Mouse (Mus musculus): Measurements from ENCODE around the gene Gatad2b. TPM values are rescaled to one million over a fixed set of nuclear protein-coding genes. Genes with fewer than 3 reads are reported as not detected.

Gene Gatad2b
- polyA plus RNA-seq, 1 experiment from 2014 or later: 13.7 TPM

GRCm38 (mm10) chr3:90389511-90390490 is 96.8 kb downstream of the Gatad2b start, which contains the start of gene Slc27a3:
Gene Slc27a3, minus strand, starts transcription at chr3:90389938.
- Histone ChIP-seq H3K27me3 (no peaks in the 10 kb centered on the region), H3K27ac (replicated peaks) (peak within 1 kb of the TSS; percentile 97), H3K4me2 (peak within 1 kb of the TSS; percentile 96), H3K9ac (peak within 1 kb of the TSS; percentile 95), H3K4me1 (replicated peaks) (peaks cover 45% of the 10 kb centered on the region), H3K4me3 (peak within 1 kb of the TSS; percentile 73), H3K36me3 (peaks cover 64% of the 10 kb centered on the region), H3K9me3 (no peaks in the 10 kb centered on the region)
- 1% methylated on average over 53 of the region's 55 CpGs for WGBS
- ATAC-seq (ENCODE audit: low read depth): peak; percentile 75

- Histone ChIP-seq H3K4me1 (replicated peaks) (peaks cover 45% of the 10 kb centered on the region), H3K9ac (peak overlapping the region; percentile 95; the same call in 1 of the 2 replicates), H3K9me3 (no peaks in the 10 kb centered on the region), H3K27me3 (no peaks in the 10 kb centered on the region), H3K4me3 (no peak overlapping the region), H3K4me2 (peak overlapping the region; percentile 96; the same call in 1 of the 2 replicates), H3K27ac (replicated peaks) (peak overlapping the region; percentile 97), H3K36me3 (peaks cover 65% of the 10 kb centered on the region)
- 84% methylated on average over 4 of the region's 4 CpGs for WGBS
- ATAC-seq (ENCODE audit: low read depth): no peak
Observed at GRCm38 (mm10) chr3:90391004-90391403, 98.0 kb downstream of the Gatad2b start.

GRCm38 (mm10) chr3:90391941-90392340 is 99.0 kb downstream of the Gatad2b start:
- Histone ChIP-seq H3K27me3 (no peaks in the 10 kb centered on the region), H3K4me2 (no peak overlapping the region), H3K27ac (replicated peaks) (no peak overlapping the region), H3K9ac (no peak overlapping the region), H3K4me3 (no peak overlapping the region), H3K4me1 (replicated peaks) (peaks cover 42% of the 10 kb centered on the region), H3K9me3 (no peaks in the 10 kb centered on the region), H3K36me3 (peaks cover 65% of the 10 kb centered on the region)
- ATAC-seq (ENCODE audit: low read depth): no peak
- 95% methylated on average over 8 of the region's 8 CpGs for WGBS

GRCm38 (mm10) chr3:90392661-90393060 is 99.7 kb downstream of the Gatad2b start:
- peaks cover 70% of the 10 kb centered on the region for H3K36me3 ChIP-seq
- no peak overlapping the region for H3K4me3 ChIP-seq
- H3K9ac ChIP-seq: no peak overlapping the region
- no peak overlapping the region for H3K4me2 ChIP-seq
- no peak overlapping the region for H3K27ac ChIP-seq (replicated peaks)
- no peaks in the 10 kb centered on the region for H3K27me3 ChIP-seq
- no peak for ATAC-seq (ENCODE audit: low read depth)
- WGBS: 97% methylated on average over 3 of the region's 3 CpGs
- peaks cover 35% of the 10 kb centered on the region for H3K4me1 ChIP-seq (replicated peaks)
- H3K9me3 ChIP-seq: no peaks in the 10 kb centered on the region

DNA sequence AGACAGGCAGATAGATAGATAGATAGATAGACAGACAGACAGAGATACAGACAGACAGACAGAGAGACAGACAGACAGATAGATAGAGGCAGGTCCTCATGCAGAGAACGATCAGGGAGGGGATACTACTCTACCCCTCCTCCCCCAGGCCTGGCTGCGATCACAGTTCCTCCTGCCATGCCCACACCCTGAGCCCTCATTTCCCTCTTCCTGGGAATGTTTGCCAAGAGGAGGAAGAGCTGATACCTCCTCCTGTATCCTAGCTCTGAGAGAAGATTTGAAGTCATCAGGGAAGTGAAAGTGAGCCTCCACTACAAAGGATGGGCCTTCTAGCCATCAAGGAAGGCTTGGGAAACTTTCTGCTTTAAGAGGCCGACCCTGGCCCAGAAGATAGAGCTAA is 102.7 kb downstream of the Gatad2b start:
- Histone ChIP-seq H3K4me1 (replicated peaks) (peaks cover 6% of the 10 kb centered on the region), H3K36me3 (peaks cover 98% of the 10 kb centered on the region), H3K4me3 (no peak overlapping the region), H3K9ac (no peak overlapping the region), H3K4me2 (no peak overlapping the region), H3K27me3 (no peaks in the 10 kb centered on the region), H3K27ac (replicated peaks) (no peak overlapping the region), H3K9me3 (no peaks in the 10 kb centered on the region)
- ATAC-seq (ENCODE audit: low read depth): no peak
- 95% methylated on average over 3 of the region's 3 CpGs for WGBS

DNA sequence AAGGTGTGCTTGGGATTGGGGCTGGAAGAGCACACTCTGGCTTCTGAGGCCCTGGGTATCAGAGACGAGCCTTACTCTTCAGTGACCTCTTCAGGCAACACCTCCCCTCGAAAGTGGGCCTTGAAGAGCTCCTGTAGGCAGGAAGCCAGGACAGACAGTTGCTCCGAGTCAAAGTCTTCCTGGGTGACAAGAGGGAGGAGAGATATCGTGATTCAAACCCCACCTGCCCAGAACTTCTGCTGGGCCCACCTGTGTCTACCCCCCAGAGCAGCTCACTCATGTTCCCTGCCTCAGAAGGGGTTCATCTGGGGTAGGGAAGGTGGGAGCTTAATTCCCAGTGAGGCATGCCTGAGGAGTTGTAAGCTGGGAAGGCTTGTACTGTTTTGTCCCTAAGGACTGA is 108.0 kb downstream of the Gatad2b start:
- Histone ChIP-seq H3K27me3 (no peaks in the 10 kb centered on the region), H3K9me3 (no peaks in the 10 kb centered on the region), H3K4me1 (replicated peaks) (no peaks in the 10 kb centered on the region), H3K9ac (no peak overlapping the region), H3K36me3 (peaks cover 98% of the 10 kb centered on the region), H3K27ac (replicated peaks) (no peak overlapping the region), H3K4me3 (no peak overlapping the region), H3K4me2 (no peak overlapping the region)
- ATAC-seq (ENCODE audit: low read depth): no peak
- WGBS: 78% methylated on average over 4 of the region's 4 CpGs

DNA sequence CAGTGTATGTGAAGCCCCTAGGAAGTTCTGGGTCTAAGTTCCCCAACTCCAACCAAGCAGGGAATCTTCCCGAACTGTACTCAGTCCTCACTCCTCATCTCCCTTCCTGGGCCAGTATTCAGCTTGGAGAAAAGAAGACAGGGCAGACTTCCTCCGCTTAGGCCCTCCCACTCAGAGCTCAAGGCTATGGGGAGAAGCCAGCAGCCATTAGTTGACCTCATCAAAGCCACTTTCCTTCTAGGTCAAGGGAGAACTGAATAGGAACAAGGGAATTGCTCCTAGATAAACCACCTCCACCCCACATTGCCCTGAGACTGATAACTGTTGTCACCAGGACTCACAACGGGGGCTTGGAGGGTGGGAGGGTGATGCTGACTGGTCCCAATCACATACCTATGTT is 111.1 kb downstream of the Gatad2b start:
- Histone ChIP-seq H3K4me1 (replicated peaks) (no peaks in the 10 kb centered on the region), H3K27me3 (no peaks in the 10 kb centered on the region), H3K27ac (replicated peaks) (no peak overlapping the region), H3K4me2 (no peak overlapping the region), H3K36me3 (peaks cover 100% of the 10 kb centered on the region), H3K9me3 (no peaks in the 10 kb centered on the region), H3K9ac (no peak overlapping the region), H3K4me3 (no peak overlapping the region)
- no peak for ATAC-seq (ENCODE audit: low read depth)
- WGBS: 91% methylated on average over 3 of the region's 3 CpGs

DNA sequence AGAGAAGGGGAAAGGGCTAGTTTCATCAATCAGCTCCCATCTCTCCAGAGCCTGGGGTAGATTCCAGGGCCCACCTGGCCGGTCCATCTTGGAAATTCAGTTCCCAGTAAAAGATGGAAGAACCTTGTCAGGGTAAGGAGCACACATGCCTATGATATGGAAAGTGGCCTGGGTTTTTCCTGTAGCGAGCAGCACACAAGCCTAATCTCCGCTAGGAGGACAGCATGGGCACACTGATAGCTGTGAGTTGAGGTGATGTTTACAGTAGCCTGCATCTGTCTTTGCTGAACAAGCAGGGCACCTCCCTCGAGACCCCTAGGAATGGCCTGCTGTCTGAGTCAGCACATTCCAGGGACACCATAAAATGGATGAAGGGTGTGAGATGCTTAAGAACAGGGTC is 111.6 kb downstream of the Gatad2b start:
- H3K27me3 ChIP-seq: no peaks in the 10 kb centered on the region
- no peak overlapping the region for H3K27ac ChIP-seq (replicated peaks)
- no peak for ATAC-seq (ENCODE audit: low read depth)
- no peaks in the 10 kb centered on the region for H3K4me1 ChIP-seq (replicated peaks)
- H3K4me3 ChIP-seq: no peak overlapping the region
- no peaks in the 10 kb centered on the region for H3K9me3 ChIP-seq
- WGBS: 84% methylated on average over 4 of the region's 4 CpGs
- peaks cover 100% of the 10 kb centered on the region for H3K36me3 ChIP-seq
- H3K4me2 ChIP-seq: no peak overlapping the region
- H3K9ac ChIP-seq: no peak overlapping the region

GRCm38 (mm10) chr3:90406414-90406813 is 113.4 kb downstream of the Gatad2b start:
- Histone ChIP-seq H3K9ac (no peak overlapping the region), H3K27ac (replicated peaks) (no peak overlapping the region), H3K27me3 (no peaks in the 10 kb centered on the region), H3K4me2 (no peak overlapping the region), H3K4me1 (replicated peaks) (no peaks in the 10 kb centered on the region), H3K9me3 (no peaks in the 10 kb centered on the region), H3K36me3 (peaks cover 99% of the 10 kb centered on the region), H3K4me3 (no peak overlapping the region)
- no peak for ATAC-seq (ENCODE audit: low read depth)
- WGBS: 96% methylated on average over 5 of the region's 5 CpGs

DNA sequence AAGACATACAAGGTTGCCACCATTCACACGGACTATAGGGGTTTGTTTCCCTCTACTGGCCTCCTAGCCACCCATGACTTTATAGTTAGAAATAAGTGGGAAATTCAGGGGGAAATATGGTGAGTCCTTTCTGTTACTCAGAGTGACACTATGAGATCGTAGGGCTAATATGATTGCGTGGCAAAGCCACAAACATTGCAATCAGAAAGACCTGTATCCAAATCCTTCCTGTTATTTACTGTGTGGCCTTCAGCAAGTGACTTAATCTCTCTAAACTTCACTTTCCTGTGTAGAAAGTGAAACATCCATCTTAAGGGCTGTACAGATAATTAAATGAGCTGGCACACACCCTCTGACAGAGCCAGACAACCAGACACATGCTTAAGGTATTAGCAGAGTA is 115.7 kb downstream of the Gatad2b start:
- Histone ChIP-seq H3K9me3 (no peaks in the 10 kb centered on the region), H3K4me3 (no peak overlapping the region), H3K27ac (replicated peaks) (no peak overlapping the region), H3K27me3 (no peaks in the 10 kb centered on the region), H3K9ac (no peak overlapping the region), H3K4me1 (replicated peaks) (no peaks in the 10 kb centered on the region), H3K4me2 (no peak overlapping the region), H3K36me3 (peaks cover 93% of the 10 kb centered on the region)
- no peak for ATAC-seq (ENCODE audit: low read depth)
- 91% methylated on average over 3 of the region's 3 CpGs for WGBS

DNA sequence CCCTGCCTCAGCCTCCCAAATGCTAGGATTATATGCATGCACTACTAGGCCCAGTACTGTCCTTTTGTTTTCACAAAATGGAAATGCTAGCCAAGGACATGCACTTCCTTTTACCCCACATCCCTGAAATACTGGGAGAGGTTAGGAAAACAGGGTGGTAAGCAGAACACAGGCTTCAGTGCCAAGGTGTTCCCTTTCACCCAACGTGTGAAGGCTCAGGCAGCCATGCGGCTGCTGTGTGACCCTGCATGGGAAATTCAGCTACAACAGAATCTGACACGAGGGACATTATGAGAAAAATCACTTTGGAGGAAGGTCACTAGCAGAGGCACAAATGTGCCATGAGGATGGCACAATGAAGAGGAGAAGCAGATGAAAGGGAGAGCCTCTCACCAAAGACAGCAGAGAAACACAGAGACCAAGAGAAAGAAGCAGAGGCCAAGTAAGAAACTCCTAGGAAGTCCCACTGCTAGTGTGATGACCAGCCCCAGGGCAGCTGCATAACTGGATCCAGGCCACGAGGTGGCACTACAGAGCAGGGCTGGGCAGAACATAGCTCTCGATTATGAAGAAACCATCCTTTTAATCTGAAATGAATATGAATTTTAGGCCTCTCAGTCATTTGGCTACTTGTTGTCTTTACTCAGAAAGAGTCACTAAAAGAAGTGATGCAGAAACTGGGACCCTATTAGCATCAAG is 119.5 kb downstream of the Gatad2b start:
- Histone ChIP-seq H3K9me3 (no peaks in the 10 kb centered on the region), H3K36me3 (peaks cover 93% of the 10 kb centered on the region), H3K4me3 (no peak overlapping the region), H3K27me3 (no peaks in the 10 kb centered on the region), H3K4me1 (replicated peaks) (no peaks in the 10 kb centered on the region), H3K27ac (replicated peaks) (no peak overlapping the region), H3K9ac (no peak overlapping the region), H3K4me2 (no peak overlapping the region)
- WGBS: 51% methylated on average over 5 of the region's 5 CpGs
- no peak for ATAC-seq (ENCODE audit: low read depth)

DNA sequence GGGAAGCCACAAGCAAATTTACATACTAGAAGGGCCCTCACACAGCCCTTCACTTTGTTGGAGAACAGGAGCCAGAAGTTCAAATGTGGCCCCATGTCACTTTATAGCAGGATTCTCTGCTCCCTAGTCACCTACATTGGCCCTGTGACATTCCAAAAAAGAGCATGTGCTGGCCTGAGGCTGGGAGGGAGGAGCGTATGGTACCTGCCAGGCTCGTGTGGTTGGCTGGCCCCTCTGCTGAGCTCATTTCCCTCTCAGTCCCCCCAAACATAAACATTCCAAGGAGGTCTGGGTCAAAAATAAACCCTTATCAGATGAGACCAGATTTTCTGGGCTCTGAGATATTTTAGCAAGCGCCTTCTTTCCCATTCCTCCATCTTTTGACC is 120.0 kb downstream of the Gatad2b start:
- H3K4me2 ChIP-seq: no peak overlapping the region
- 77% methylated on average over 3 of the region's 3 CpGs for WGBS
- no peak; the same call in 1 of the 2 replicates for ATAC-seq (ENCODE audit: low read depth)
- H3K9ac ChIP-seq: no peak overlapping the region
- H3K4me3 ChIP-seq: no peak overlapping the region
- H3K9me3 ChIP-seq: no peaks in the 10 kb centered on the region
- H3K36me3 ChIP-seq: peaks cover 93% of the 10 kb centered on the region
- H3K27me3 ChIP-seq: no peaks in the 10 kb centered on the region
- H3K4me1 ChIP-seq (replicated peaks): no peaks in the 10 kb centered on the region
- no peak overlapping the region for H3K27ac ChIP-seq (replicated peaks)
